Mouse (Mus musculus): ENCODE results near the gene Defb18.
"Not testable (repeated sequence)": the region's sequence is repeated elsewhere in the genome, so short reads cannot be mapped to it uniquely, and the experiment has no call there.

Gene Defb18

GRCm38 (mm10) chr1:18237343-18237742 lies at the start of gene Defb18:
TSS of gene Defb18 (minus strand) at chr1:18237443.
- DNase-seq, result no peak

- DNase-seq, result no peak
Measured at GRCm38 (mm10) chr1:18271095-18271494, 33.9 kb upstream of the Defb18 start.

GRCm38 (mm10) chr1:18268845-18269244 lies 31.6 kb upstream of the Defb18 start:
- no peak for DNase-seq

- no peak for DNase-seq
Measured at GRCm38 (mm10) chr1:18265038-18265437, 27.8 kb upstream of the Defb18 start, which contains the start of gene Defb41. TSS of gene Defb41 (minus strand) at chr1:18265138.

GRCm38 (mm10) chr1:18245801-18246580 lies 8.7 kb upstream of the Defb18 start:
- not testable (repeated sequence) for DNase-seq

GRCm38 (mm10) chr1:18223385-18223945 lies 13.8 kb downstream of the Defb18 start:
- no peak for DNase-seq

GRCm38 (mm10) chr1:18191719-18192118 lies 45.5 kb downstream of the Defb18 start:
- no peak for DNase-seq

GRCm38 (mm10) chr1:18190714-18191712 lies 46.2 kb downstream of the Defb18 start:
- no peak for DNase-seq
